Mouse (Mus musculus) thymus, adult 18-20 months (tissue): ENCODE results near the gene Rdh16f1.

Experiments used
- DNase-seq, 2 experiments: peaks; one replicate each; pipeline ENCODE4 v3.0.0; 2022; ENCODE audit warnings: mixed read lengths in 2 of 2

The Rdh16f1 gene

DNA sequence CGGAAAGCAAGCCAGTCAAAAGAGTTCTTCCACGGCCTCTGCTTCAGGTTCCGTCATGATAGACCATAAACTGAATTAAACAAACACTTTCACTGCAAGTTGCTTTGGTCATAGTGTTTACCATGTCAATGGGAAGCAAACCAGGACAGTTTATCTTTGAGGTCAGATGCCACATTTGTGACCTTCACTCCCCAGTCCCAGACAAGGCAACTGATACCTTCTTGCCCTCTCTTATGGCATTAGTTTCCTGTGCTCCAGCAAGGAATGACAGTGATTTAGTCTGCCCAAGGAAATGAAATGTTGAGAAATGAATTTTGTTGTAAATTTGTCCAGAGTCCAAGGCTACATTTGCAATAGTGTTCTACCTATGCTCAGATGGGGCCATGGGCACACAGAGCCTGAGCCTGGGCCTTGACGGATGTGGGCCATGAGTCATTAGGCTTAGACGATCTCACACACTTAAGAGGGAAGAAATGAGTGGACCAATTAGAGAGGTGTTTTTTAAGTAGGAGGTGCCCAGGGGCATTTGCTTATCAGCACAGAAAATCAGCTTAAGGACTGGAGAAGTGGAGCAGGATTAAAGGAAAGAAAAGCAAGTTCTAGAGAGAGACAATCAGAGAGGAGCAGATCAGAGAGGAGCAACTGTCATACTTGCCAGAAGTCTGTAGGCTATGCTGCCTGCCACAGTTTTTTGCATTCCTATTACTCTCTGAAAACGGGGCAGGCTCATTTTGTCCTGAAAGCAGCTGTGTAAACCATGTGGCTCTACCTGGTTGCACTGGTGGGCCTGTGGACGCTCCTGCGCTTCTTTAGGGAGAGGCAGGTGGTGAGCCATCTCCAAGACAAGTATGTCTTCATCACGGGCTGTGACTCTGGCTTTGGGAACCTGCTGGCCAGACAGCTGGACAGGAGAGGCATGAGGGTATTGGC lies at the start of gene Rdh16f1, which contains the start of gene Rdh1:
TSS of gene Rdh16f1 (plus strand) at position 607 of the 930 bp plus-strand sequence.
TSS of gene Rdh1 (plus strand) at position 541 of the 930 bp plus-strand sequence.
- DNase-seq, result no peak

DNA sequence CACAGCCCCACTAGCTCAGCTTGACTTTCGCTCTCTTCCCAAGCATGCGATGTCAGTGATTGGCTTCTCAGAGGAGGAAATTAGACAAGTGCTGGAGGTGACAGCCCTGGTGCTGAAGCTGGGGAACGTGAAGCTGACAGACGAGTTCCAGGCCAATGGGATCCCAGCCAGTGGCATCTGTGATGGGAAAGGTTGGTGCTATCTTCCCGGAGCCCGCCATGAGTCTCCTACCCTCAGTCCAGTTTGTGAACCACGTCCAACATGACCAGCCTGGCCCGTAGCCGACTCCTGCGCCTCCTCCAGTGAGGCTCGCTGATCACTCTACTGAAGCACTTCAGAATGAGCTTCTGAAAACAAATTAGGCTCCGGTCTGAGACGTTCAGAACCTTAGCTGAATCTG lies 49.3 kb upstream of the Rdh16f1 start:
- DNase-seq, result no peak

DNA sequence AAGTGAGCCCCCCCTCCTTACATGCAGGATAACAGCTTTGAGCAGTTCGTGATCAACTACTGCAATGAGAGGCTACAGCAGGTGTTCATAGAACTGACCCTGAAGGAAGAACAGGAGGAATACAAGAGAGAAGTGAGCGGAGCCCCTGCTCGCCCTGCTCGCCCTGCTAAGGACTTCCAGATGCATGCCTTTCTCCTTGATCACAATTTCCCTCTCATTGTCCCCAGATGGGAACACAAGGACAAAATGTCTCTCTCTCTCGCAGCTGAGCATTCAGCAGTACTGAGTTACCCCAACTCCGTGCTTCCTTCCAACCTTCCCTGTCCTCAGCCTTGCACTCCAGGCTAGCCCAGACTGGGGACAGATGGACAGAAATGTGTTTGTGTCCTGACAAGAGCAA lies 46.9 kb upstream of the Rdh16f1 start:
- no peak for DNase-seq

DNA sequence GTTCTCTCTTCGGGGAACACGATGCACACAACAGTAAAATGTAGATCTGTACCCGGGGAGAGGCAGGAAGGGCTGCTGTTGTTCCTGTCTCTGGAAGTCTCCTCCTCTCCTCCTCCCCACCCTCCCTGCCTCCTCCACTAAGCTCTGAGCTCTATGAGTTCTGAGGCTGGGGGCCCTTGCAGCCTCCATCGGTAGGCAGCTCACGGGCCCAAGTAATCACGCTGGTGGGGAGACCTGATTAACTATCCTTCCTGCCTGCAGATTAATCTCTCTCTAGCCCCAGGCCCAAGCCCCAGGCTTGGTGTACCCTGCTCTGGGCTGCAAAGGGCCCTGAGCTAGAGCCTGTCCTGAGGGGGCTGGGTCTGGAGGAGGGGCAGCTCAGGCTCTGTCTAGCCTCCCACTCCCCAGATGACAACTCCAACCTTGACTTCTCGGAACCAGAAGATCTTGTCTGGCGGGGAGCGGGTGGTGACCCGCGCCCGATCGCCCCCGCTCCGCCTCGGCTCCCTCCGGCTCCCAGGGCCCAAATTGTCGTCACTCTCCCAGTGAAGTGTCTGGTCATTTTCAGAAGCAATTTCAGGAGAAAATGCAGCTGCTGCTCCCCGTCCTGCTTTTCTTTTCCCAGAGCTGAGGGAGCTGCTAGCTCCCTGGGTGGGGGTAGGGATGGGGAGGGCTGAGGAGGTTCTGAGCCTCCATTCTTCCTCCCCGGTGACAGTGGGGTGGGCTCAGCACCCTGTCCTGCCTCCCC lies 37.7 kb upstream of the Rdh16f1 start:
- no peak for DNase-seq

DNA sequence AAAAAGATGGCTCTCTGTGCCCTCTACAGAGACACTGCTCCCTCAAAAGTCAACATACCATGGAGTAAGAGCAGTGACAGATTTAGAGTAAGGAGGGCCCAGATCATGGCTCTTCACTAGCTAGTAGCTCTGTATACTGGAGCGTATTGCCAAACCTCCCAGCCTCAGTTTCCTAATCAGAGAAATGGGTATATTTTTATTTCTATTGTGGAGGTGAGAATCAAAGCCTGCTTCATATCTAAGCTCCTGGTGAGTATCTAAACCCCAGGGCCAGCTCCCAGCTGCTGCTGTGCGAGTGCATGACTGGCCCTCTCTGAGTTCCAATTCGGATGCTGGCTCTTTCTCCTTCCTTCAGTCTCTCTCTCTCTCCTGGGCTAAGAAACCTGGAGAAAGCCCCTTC lies 35.4 kb upstream of the Rdh16f1 start, which contains the start of gene Tac2:
TSS of gene Tac2 (plus strand) at position 301 of the 400 bp plus-strand sequence.
- no peak for DNase-seq

DNA sequence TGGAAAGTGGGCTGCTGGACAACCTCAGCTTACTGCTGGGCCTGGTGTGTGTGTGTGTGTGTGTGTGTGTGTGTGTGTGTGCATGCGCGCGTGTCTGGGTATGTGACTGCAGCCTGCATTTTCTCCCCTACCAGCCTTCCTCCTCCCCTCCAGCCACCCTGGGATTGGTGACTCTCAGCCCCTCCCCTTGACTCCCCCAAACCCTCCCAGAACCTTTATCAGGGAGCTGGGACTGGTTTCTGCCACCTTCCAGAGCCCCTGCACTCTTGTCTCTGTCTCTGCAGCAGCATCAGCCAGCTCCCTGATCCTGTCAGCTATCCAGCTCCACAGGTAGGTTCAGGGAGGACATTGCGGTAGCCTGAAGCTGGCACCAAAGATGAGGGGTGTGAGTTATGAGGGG lies 34.5 kb upstream of the Rdh16f1 start:
- no peak for DNase-seq

DNA sequence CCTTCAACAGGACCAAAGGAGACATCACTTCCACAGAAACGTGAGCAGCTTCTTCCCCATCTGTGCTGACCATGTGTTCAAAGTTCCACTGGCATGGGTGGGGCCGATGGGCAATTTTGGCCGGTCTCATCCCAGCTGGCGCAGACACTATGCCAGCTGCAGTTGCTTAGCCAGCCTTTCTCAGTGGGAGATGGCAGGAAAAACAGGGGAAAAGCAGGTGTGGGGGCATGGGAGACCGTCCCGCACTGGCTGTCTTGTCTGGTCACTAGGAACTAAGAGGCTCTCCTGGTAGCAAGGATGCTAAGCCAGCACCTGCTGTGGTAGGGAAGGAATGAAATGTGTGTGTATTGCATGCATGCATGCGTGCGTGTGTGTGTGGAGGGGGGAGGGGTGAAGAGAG lies 31.1 kb upstream of the Rdh16f1 start:
- no peak for DNase-seq

DNA sequence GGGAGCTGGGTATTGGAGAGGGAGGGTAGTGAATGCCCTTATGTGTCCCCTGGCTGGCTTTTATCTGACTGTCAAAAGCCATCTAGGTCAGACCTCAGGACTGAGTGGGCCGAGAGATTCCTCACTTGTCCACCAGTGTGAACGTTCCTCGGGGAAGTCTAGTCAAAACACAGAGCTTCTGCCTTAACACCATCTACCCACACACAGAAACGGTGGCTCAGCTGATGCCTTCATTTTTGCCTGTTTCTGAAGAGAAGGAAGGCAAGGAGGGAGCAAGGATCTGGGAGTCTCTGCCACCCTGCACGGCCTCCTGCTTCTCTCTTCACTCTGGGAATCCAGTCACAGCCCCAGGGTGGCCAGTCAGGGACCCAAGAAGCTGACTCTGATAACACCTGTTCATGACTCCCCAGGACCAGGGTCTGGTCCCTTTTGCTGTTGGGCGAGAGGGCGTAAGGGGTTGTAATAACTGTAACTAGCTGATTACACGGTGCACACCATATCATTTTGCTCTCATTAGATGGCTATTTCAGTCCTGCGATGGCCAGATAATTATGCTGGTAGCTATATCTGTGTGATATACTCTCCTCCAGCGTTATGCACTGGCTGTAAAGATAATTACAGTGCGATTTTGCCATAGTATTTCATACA lies 29.2 kb upstream of the Rdh16f1 start:
- DNase-seq, result no peak

DNA sequence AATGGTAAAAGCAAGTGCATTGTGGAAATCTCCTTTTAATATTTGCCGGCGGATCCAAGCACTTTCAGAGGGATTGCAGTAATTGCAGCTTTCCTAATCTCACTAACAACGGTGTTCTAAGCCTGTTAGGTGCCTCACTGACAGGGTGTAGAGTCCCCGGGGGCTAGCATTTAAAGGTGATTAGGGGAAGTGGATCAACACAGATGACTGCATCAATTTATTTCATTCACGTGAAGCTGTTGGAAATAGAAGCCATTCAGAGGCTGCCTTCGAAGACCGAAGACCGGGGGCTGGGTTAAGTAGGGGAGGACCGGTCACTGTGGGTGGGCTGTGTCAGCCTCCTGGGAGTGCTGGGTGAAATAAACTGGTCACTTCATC lies 28.7 kb upstream of the Rdh16f1 start:
- DNase-seq, result no peak

DNA sequence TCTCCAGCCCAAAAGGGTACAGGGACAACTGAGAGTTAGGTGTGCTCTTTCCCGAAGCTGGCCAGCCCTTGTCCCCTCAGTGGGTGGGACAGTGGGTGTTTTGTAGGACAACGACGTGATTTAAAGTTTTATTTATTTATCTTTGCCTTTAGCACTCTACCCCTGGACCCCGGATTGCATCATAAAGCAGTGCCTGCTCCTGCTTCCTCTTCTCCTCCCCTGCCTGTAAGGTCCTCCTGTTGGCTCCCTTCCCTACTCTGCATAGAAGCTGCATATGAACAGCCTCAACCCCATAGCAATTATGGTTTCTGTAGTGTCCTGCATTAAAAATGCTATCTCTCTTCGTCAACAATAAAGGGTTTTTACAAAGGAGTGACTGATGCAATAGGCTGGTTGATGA lies 28.2 kb upstream of the Rdh16f1 start:
- no peak for DNase-seq

DNA sequence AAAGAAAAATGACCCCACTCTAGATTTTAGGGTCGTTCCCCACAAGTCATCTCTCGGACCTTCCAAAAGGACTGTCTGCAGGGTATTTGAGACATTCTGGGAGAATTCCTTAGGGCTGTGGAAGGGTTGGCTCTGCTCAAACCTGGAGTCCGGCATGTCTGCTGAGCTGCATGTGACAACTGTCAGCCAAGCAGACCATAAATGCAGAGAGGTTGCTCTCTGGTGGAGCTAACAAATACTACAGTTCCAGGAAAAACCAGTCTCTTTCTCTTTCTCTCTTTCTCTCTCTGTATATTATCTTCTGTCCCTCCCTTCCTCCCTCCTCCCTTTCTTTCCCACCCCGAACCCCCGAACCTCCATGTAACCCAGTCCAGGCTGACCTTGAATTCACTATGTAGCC lies 25.2 kb upstream of the Rdh16f1 start:
- DNase-seq, result no peak

DNA sequence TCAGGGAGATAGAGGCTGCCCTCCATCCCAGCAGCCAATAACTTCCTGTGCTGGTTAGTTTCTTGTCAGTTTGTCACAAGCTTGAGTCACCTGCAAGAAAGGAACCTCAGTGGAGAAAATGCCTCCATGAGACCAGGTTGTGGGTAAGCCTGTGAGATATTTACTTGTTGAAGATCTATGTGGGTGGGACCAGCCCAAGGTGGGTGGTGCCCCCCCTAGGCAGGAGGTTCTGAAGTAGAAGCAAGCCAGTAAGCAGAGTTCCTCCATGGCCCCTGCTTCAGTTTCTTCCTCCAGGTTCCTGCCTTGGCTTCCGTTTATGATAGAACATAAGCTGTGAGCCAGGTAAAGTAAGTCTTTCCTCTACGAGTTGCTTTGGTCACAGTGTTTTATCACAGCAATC lies 23.3 kb upstream of the Rdh16f1 start:
- DNase-seq, result no peak

DNA sequence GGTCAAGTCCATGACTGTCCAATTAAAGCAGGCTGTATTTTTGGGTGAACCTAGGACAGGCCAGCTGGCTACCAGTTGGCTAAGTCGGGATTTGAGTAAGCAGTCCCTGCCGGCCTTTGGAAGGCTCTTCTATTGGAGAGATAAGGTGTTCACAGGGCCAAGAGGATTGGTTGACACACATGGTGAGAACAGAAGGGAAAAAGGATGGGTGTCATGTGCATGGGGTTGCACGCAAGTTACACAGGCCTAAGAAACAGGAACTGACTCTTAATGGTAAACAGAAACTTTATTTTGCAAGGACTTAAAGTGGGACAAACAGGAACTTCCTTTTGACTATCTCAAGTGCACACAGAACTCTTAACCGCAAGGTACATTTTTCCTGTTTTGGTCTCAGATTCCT lies 22.7 kb upstream of the Rdh16f1 start:
- no peak for DNase-seq

DNA sequence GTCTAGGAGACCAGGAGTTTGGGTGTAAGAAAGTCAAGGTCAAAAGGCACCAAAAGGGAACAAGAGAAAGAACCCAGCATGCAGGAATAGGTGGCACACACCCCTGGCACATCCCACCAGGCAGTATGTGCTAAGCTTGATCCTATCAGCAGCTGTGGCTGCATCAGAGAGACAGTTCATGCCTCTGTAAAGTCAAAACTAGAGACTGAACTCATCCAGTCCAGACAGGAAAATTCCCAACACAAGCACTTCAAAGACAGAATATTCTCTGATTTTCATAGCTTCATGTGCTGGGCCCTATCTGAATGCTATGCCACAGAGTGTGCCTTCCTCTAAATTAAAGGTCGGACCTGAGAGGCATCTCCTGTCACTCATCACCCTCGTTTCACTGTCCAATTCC lies 22.0 kb upstream of the Rdh16f1 start:
- DNase-seq, result no peak

DNA sequence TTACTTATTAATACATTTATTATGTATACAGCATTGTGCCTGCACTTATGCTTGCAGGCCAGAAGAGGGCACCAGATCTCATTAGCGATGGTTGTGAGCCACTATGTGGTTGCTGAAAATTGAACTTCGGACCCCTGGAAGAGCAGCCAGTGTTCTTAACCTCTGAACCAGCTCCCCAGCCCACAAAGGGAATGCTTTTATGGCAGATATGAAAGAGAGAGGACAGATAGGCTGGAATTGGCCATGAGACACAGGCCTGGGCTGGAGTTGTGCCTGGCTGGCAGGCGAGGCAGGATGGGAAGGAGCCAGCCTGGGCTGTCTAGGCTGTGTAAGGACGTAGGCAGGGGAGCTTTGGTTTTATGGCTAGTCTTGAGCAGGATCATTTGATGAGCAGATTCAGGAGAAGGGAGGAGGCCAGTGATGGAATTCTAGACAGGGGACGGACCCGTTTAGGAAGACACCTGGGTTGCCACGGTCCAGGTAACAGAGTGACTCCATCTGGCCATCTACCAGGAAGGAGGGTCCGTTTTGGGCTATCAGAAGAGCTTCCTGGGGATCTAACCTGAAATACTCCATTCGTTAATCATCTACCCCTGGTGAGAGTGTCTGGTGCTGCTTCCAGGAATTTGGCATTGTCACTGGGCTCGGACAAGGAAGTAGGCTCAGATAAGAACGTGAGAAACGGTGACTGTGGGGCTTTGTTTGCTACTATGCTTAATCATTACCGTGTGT lies 21.3 kb upstream of the Rdh16f1 start:
- no peak for DNase-seq

DNA sequence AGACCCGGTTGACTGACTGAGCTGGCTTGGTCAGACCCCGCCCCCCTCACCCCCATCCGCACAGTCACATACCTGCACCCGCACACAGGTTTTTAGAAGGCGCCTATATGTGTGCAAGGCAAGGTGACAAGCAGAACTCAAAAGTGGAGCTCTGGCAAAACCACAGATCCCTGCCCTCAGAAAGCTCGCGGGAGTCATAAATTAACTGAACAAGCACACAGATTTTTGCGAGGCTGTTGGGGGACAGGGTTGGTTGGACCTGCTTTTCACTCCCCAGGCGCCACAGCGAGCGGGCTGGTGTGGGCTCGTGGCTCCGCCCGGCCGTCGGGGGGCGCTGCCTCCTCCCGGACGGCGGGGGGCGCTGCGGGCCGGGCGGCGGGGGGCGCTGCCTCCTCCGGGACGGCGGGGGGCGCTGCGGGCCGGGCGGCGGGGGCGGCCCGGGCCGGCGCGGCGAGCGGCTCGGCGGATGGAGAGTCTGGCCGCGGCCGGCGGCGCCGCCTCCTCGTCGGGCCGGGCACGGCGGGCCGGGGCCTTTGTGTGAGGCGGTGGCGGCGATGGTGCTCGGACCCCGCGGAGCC lies 20.4 kb upstream of the Rdh16f1 start, which contains the start of gene Zbtb39:
TSS of gene Zbtb39 (plus strand) at position 456 of the 578 bp plus-strand sequence.
- peak; percentile 49 to 59 for DNase-seq

DNA sequence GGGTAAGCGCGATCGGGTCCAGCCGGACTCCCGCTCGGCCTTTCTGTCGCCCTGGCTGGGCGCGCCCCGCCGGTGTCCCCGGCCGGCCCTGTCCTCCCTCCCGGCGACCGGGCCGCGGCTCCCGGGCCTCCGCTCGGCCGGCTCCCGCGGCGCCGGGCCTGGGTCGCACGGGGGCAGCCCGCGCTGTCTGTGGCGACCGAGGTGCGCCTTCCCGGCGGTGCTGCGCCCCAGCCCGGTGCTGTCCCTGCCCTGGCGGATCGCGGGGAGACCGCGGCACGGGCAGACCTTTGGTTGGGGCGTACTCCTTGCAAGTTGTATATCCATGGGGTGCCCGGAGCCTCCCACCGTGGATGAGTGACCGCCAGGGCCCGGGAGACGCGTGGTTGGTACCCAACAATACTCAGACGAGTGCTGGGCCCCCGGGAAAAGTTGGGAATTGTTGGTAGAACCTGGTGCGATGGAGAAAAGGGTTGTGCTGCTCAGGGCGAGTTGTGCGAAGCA lies 19.9 kb upstream of the Rdh16f1 start:
- peak; percentile 20 to 32 for DNase-seq

DNA sequence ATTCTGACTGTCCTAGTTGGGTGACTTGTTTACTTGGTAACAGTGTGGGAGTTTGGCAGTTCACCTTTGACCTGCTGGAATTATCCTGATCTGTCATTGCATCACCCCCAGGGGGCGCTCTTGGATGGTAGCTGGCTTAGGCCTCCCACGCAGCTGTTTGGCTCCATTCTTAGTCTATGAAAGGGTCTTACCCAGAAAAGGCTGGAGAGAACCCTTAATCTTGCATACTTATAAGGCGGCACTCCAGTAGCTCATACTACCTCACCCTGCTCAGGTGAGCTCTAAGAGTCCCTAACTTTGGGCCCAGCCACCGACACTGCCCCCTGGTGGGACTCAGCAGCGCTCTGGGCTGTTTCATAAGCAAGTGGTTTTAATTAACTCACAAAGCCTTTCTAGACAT lies 14.9 kb upstream of the Rdh16f1 start:
- no peak for DNase-seq

DNA sequence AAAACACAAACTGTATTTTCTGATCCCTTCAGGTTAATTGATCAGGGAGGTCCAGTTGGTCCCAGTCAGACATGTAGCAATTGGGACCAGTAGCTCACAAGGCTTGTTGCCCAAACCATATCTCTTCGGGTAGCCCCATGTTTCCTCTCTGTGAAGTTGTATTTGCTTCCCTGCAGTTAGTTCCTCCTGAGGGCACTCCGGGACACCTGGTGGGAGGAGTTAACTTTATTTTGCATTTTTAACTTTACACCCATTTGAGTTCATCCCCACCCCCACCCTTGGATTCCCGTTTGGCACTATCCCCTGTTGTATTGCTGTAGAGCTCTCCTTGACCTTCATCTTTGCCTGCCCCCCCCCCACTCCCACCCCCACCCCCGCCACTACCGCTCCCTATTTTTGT lies 13.7 kb upstream of the Rdh16f1 start:
- no peak for DNase-seq

DNA sequence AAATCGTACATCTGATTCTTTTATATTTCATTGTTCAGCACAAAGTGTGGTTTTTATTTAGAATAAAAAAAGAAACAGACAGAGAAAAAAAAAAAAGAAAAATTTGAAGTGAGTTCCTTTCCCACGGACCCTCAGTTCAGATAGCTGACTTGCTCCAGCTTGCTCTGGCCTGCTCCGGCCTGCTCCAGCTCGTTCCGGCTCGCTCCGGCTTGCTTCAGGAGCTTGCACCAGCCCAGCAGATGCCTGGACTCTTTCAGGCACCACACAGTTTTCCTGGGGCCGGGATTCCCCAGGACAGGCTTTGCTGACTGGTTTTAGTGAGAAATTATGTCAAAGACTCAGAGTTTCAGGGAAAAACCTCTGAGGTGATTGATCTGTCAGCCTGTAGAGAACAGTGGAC lies 12.3 kb upstream of the Rdh16f1 start:
- DNase-seq, result no peak

DNA sequence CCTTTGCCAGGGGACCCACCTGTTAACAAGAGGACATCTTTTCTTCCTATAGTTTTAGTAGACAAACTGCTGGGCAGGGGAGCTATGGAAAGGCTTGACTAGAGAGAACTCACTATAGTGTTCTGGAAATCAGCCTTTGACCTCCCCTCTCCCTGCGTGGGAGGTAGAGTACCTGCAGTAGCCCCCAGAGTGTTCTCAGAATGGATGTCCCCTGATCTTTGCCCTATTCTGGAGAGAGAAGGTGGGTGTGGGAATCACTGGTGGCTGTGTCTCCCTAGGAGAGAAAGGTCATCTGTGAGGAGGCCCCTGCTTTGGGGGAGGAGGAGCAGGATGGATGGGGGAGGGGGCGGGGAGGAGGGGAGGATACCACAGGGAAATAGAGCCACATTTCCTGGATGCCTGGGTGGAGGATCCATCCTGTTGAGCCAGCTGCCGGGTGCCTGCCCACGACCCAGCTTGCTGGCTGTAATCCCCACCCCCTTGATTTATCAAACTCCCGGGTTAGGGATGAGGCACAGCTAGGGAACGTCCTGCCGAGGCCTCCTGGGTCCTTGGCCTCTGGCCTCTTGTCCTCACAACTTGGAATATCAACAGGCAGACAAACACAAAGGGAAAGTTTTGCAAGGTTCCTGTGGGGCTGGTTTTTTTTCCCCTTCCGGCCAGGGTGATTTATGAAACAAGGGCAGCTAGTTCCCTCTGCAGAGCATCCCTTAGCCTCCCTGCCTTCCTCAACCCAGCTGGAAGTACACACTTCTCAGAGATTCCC lies 10.6 kb upstream of the Rdh16f1 start:
- no peak for DNase-seq
